Mouse (Mus musculus): ENCODE measurements at regions not wholly inside any gene's neighbourhood (a gene's known extent, or its start where the extent isn't known, plus 50 kb on each side); places are given as distances from the start of the nearest gene placed in this dataset.

- ATAC-seq (ENCODE audit: extremely low read depth, insufficient number of reproducible peaks, low FRiP score, poor library complexity, severe bottlenecking) = no peak
These were observed 630.2 kb downstream of the Inhba start for GRCm38 (mm10) chr13:16641611-16642449.

- ATAC-seq (ENCODE audit: extremely low read depth, insufficient number of reproducible peaks, low FRiP score, poor library complexity, severe bottlenecking) = no peak
These were observed 630.9 kb downstream of the Inhba start for GRCm38 (mm10) chr13:16642450-16642994.

GRCm38 (mm10) chr13:16645311-16645710, 633.7 kb downstream of the Inhba start:
- no peak for ATAC-seq (ENCODE audit: extremely low read depth, insufficient number of reproducible peaks, low FRiP score, poor library complexity, severe bottlenecking)

GRCm38 (mm10) chr13:16646056-16646455, 634.4 kb downstream of the Inhba start:
- no peak for ATAC-seq (ENCODE audit: extremely low read depth, insufficient number of reproducible peaks, low FRiP score, poor library complexity, severe bottlenecking)

GRCm38 (mm10) chr13:16646649-16647048, 635.0 kb downstream of the Inhba start:
- ATAC-seq (ENCODE audit: extremely low read depth, insufficient number of reproducible peaks, low FRiP score, poor library complexity, severe bottlenecking) = no peak

GRCm38 (mm10) chr13:16656110-16656509, 644.5 kb downstream of the Inhba start:
- no peak for ATAC-seq (ENCODE audit: extremely low read depth, insufficient number of reproducible peaks, low FRiP score, poor library complexity, severe bottlenecking)

- no peak for ATAC-seq (ENCODE audit: extremely low read depth, insufficient number of reproducible peaks, low FRiP score, poor library complexity, severe bottlenecking)
These were observed 648.2 kb downstream of the Inhba start for GRCm38 (mm10) chr13:16659894-16660293.

- ATAC-seq (ENCODE audit: extremely low read depth, insufficient number of reproducible peaks, low FRiP score, poor library complexity, severe bottlenecking) = no peak
These were observed 657.0 kb downstream of the Inhba start for GRCm38 (mm10) chr13:16668652-16669051.

- ATAC-seq (ENCODE audit: extremely low read depth, insufficient number of reproducible peaks, low FRiP score, poor library complexity, severe bottlenecking) = no peak
These were observed 657.6 kb downstream of the Inhba start for GRCm38 (mm10) chr13:16669281-16669680.

- ATAC-seq (ENCODE audit: extremely low read depth, insufficient number of reproducible peaks, low FRiP score, poor library complexity, severe bottlenecking) = no peak
These were observed 658.5 kb downstream of the Inhba start for GRCm38 (mm10) chr13:16670047-16670733.

- no peak for ATAC-seq (ENCODE audit: extremely low read depth, insufficient number of reproducible peaks, low FRiP score, poor library complexity, severe bottlenecking)
These were observed 659.1 kb downstream of the Inhba start for GRCm38 (mm10) chr13:16670736-16671135.

- ATAC-seq (ENCODE audit: extremely low read depth, insufficient number of reproducible peaks, low FRiP score, poor library complexity, severe bottlenecking) = no peak
These were observed 665.2 kb downstream of the Inhba start for GRCm38 (mm10) chr13:16676873-16677272.

- no peak for ATAC-seq (ENCODE audit: extremely low read depth, insufficient number of reproducible peaks, low FRiP score, poor library complexity, severe bottlenecking)
These were observed 666.8 kb downstream of the Inhba start for GRCm38 (mm10) chr13:16678246-16679024.

- ATAC-seq (ENCODE audit: extremely low read depth, insufficient number of reproducible peaks, low FRiP score, poor library complexity, severe bottlenecking) = no peak
These were observed 682.5 kb downstream of the Inhba start for GRCm38 (mm10) chr13:16694201-16694600.

- no peak for ATAC-seq (ENCODE audit: extremely low read depth, insufficient number of reproducible peaks, low FRiP score, poor library complexity, severe bottlenecking)
These were observed 689.3 kb downstream of the Inhba start for GRCm38 (mm10) chr13:16700934-16701333.

- no peak for ATAC-seq (ENCODE audit: extremely low read depth, insufficient number of reproducible peaks, low FRiP score, poor library complexity, severe bottlenecking)
These were observed 690.5 kb downstream of the Inhba start for GRCm38 (mm10) chr13:16702138-16702537.

GRCm38 (mm10) chr13:16705217-16706104, 693.8 kb downstream of the Inhba start:
- no peak for ATAC-seq (ENCODE audit: extremely low read depth, insufficient number of reproducible peaks, low FRiP score, poor library complexity, severe bottlenecking)

- no peak for ATAC-seq (ENCODE audit: extremely low read depth, insufficient number of reproducible peaks, low FRiP score, poor library complexity, severe bottlenecking)
These were observed 694.4 kb downstream of the Inhba start for GRCm38 (mm10) chr13:16706105-16706442.
